Mouse (Mus musculus): ENCODE results near the gene Prkab2. TPM values are rescaled to one million over a fixed set of nuclear protein-coding genes. Genes with fewer than 3 reads are reported as not detected.

Prkab2 gene
- total and polyA plus RNA-seq, 3 experiments = 3.3 to 7.0 TPM; not detected in 1

GRCm38 (mm10) chr3:97620657-97621056 lies 37.3 kb upstream of the Prkab2 start:
- TF ChIP-seq RCOR1 (IDR thresholded peaks at IDR 0.05; ENCODE audit: low read depth, low read length) (no peak), EP300 (IDR thresholded peaks at IDR 0.05; ENCODE audit: low read depth in 1 of 2, low read length in 2 of 2) (no peak), TAL1 (IDR thresholded peaks at IDR 0.05; ENCODE audit: low read length) (no peak), POLR2AphosphoS2 (IDR thresholded peaks at IDR 0.05; ENCODE audit: low read length) (no peak), E2F4 (IDR thresholded peaks at IDR 0.05; ENCODE audit: borderline replicate concordance, low read depth, low read length) (no peak), NELFE (IDR thresholded peaks at IDR 0.05; ENCODE audit: low read depth, low read length) (no peak), RAD21 (IDR thresholded peaks at IDR 0.05; ENCODE audit: low read depth, low read length) (no peak), CHD1 (IDR thresholded peaks at IDR 0.05; ENCODE audit: low read depth, low read length) (no peak), MXI1 (IDR thresholded peaks at IDR 0.05; ENCODE audit: low read depth, low read length) (no peak), ELF1 (IDR thresholded peaks at IDR 0.05; ENCODE audit: low read depth, low read length) (no peak), GABPA (IDR thresholded peaks at IDR 0.05; ENCODE audit: low read depth, low read length) (no peak), SMC3 (IDR thresholded peaks at IDR 0.05; ENCODE audit: low read depth, low read length) (no peak), MEF2A (IDR thresholded peaks at IDR 0.05; ENCODE audit: extremely low read depth, insufficient replicate concordance, low read depth, low read length, poor library complexity, severe bottlenecking) (no peak), ZC3H11A (IDR thresholded peaks at IDR 0.05; ENCODE audit: low read depth, low read length) (no peak)
- Histone ChIP-seq H3K27me3 (ENCODE audit: control insufficient read depth in 1 of 2, insufficient read depth in 2 of 2, low read length in 2 of 2) (peaks cover 15 to 19% of the 10 kb centered on the region in 2 experiments), H3K79me2 (ENCODE audit: control insufficient read depth, insufficient read depth, low read length, poor library complexity) (no peaks in the 10 kb centered on the region), H3K4me1 (ENCODE audit: control insufficient read depth in 1 of 2, insufficient read depth in 2 of 2, low read length in 2 of 2) (peaks cover 3 to 5% of the 10 kb centered on the region in 2 experiments; a peak in 2 of 4 replicates), H3K36me3 (ENCODE audit: control insufficient read depth in 1 of 2, insufficient read depth in 2 of 2, low read length in 2 of 2) (peaks cover 0 to 5% of the 10 kb centered on the region in 2 experiments; a peak in 2 of 4 replicates), H3K27ac (ENCODE audit: control insufficient read depth, low read depth, low read length) (no peak overlapping the region), H3K9ac (ENCODE audit: control insufficient read depth, low read depth, low read length, poor library complexity, severe bottlenecking) (no peak overlapping the region), H3K9me3 (replicated peaks; ENCODE audit: insufficient read depth, low read length) (no peaks in the 10 kb centered on the region), H3K4me3 (ENCODE audit: control insufficient read depth in 1 of 2, insufficient read depth in 1 of 2, low read depth in 2 of 2, low read length in 2 of 2) (no peak overlapping the region)
- DNase-seq (ENCODE audit: low read depth, low spot score) = no peak

GRCm38 (mm10) chr3:97624611-97625010 lies 33.4 kb upstream of the Prkab2 start:
- H3K4me3 ChIP-seq (ENCODE audit: control insufficient read depth in 1 of 2, insufficient read depth in 1 of 2, low read depth in 2 of 2, low read length in 2 of 2) = no peak overlapping the region
- peaks cover 14 to 18% of the 10 kb centered on the region in 2 experiments for H3K27me3 ChIP-seq (ENCODE audit: control insufficient read depth in 1 of 2, insufficient read depth in 2 of 2, low read length in 2 of 2)
- H3K79me2 ChIP-seq (ENCODE audit: control insufficient read depth, insufficient read depth, low read length, poor library complexity) = no peaks in the 10 kb centered on the region
- H3K9me3 ChIP-seq (replicated peaks; ENCODE audit: insufficient read depth, low read length) = no peaks in the 10 kb centered on the region
- H3K27ac ChIP-seq (ENCODE audit: control insufficient read depth, low read depth, low read length) = no peak overlapping the region
- H3K36me3 ChIP-seq (ENCODE audit: control insufficient read depth in 1 of 2, insufficient read depth in 2 of 2, low read length in 2 of 2) = peaks cover 0 to 6% of the 10 kb centered on the region in 2 experiments; a peak in 2 of 4 replicates
- no peak for DNase-seq (ENCODE audit: low read depth, low spot score)
- TF ChIP-seq POLR2AphosphoS2 (IDR thresholded peaks at IDR 0.05; ENCODE audit: low read length) (no peak), CTCF (IDR thresholded peaks at IDR 0.05 in 2 of 3, conservative IDR thresholded peaks at IDR 0.05 in 1 of 3; ENCODE audit: control insufficient read depth in 1 of 3, insufficient read depth in 1 of 3, low read depth in 2 of 3, low read length in 3 of 3, poor library complexity in 1 of 3, severe bottlenecking in 1 of 3) (no peak), MYC (IDR thresholded peaks at IDR 0.05; ENCODE audit: low read depth, low read length) (no peak), POLR2AphosphoS5 (IDR thresholded peaks at IDR 0.05; ENCODE audit: borderline replicate concordance, low read depth, low read length) (no peak), KAT2A (conservative IDR thresholded peaks at IDR 0.05; ENCODE audit: low read depth, low read length) (no peak), MAFK (IDR thresholded peaks at IDR 0.05; ENCODE audit: borderline replicate concordance, low read depth, low read length) (no peak), NRF1 (IDR thresholded peaks at IDR 0.05; ENCODE audit: insufficient read depth, low read depth, low read length, poor library complexity, severe bottlenecking) (no peak), TAL1 (IDR thresholded peaks at IDR 0.05; ENCODE audit: low read length) (no peak), CHD1 (IDR thresholded peaks at IDR 0.05; ENCODE audit: low read depth, low read length) (no peak), MAZ (IDR thresholded peaks at IDR 0.05; ENCODE audit: low read depth, low read length) (no peak), USF2 (IDR thresholded peaks at IDR 0.05; ENCODE audit: borderline replicate concordance in 1 of 2, insufficient read depth in 1 of 2, low read depth in 1 of 2, low read length in 2 of 2) (no peak), ZKSCAN1 (IDR thresholded peaks at IDR 0.05; ENCODE audit: low read depth, low read length) (no peak), MXI1 (IDR thresholded peaks at IDR 0.05; ENCODE audit: low read depth, low read length) (no peak), BHLHE40 (IDR thresholded peaks at IDR 0.05; ENCODE audit: borderline replicate concordance, low read depth, low read length) (no peak), JUND (IDR thresholded peaks at IDR 0.05; ENCODE audit: low read depth, low read length) (no peak), SIN3A (IDR thresholded peaks at IDR 0.05; ENCODE audit: low read length) (no peak), MAX (IDR thresholded peaks at IDR 0.05; ENCODE audit: low read length) (no peak), ZNF384 (IDR thresholded peaks at IDR 0.05; ENCODE audit: low read depth, low read length) (no peak)
- peaks cover 2 to 12% of the 10 kb centered on the region in 2 experiments; a peak in 3 of 4 replicates for H3K4me1 ChIP-seq (ENCODE audit: control insufficient read depth in 1 of 2, insufficient read depth in 2 of 2, low read length in 2 of 2)
- H3K9ac ChIP-seq (ENCODE audit: control insufficient read depth, low read depth, low read length, poor library complexity, severe bottlenecking) = no peak overlapping the region

All from MEL (cell line).